Mouse (Mus musculus) liver, postnatal 0 days (tissue): ENCODE results near the gene Rhbdd2.

ENCODE experiments used
- CTCF ChIP-seq: sonication (generic); IDR thresholded peaks from 2 replicates; pipeline ENCODE4 v1.5.1; 2016; ENCODE audit warnings: antibody characterized with exemption, low read depth
- EP300 ChIP-seq: IDR thresholded peaks from 2 replicates; pipeline ENCODE4 v1.6.1; 2016; ENCODE audit warnings: antibody characterized with exemption, low read depth, mild to moderate bottlenecking

- TF ChIP-seq EP300 = no peak
- no peak for TF ChIP-seq CTCF
Observed at GRCm38 (mm10) chr5:135643869-135644268, 11.5 kb downstream of the Rhbdd2 start.
